Mouse (Mus musculus) heart, postnatal 0 days (tissue): Measurements from ENCODE around the gene Inpp5d. TPM values are rescaled to one million over a fixed set of nuclear protein-coding genes. Genes with fewer than 3 reads are reported as not detected.
A peak's percentile ranks its signal among the peaks of the same experiment; 100 is the strongest.

Experiments
- ATAC-seq: fragments of 200-750 bp; cut with Nextera tagmentation; 2 replicates; pipeline ENCODE4 v1.8.0; 2017; ENCODE audit warnings: low read depth, moderate number of reproducible peaks, moderate library complexity; ENCODE audit not compliant: insufficient read depth
- DNase-seq: peaks from one replicate; pipeline ENCODE4 v3.0.0-alpha.2; 2016; ENCODE audit warnings: low spot score
- H3K27ac ChIP-seq: fragments of 300-500 bp; sonication (generic); 2 replicates; pipeline ENCODE4 v1.5.1; 2014; ENCODE audit warnings: low read depth, mild to moderate bottlenecking
- H3K27me3 ChIP-seq: fragments of 300-500 bp; sonication (generic); 2 replicates; pipeline ENCODE4 v1.6.1; 2014; ENCODE audit warnings: low read length, mixed read lengths; ENCODE audit not compliant: control insufficient read depth, insufficient read depth
- H3K36me3 ChIP-seq: fragments of 300-500 bp; sonication (generic); replicated peaks from 2 replicates; pipeline ENCODE4 v1.6.1; 2014; ENCODE audit warnings: low read length, mixed read lengths; ENCODE audit not compliant: control insufficient read depth, insufficient read depth
- H3K4me1 ChIP-seq: fragments of 300-500 bp; sonication (generic); 2 replicates; pipeline ENCODE4 v1.6.1; 2014; ENCODE audit warnings: antibody characterized with exemption; ENCODE audit not compliant: control insufficient read depth, insufficient read depth
- H3K4me2 ChIP-seq: fragments of 300-500 bp; sonication (generic); 2 replicates; pipeline ENCODE4 v1.6.1; 2014; ENCODE audit warnings: low read depth, mild to moderate bottlenecking, low read length, moderate library complexity
- H3K4me3 ChIP-seq: fragments of 300-500 bp; sonication (generic); 2 replicates; pipeline ENCODE4 v1.5.1; 2014; ENCODE audit warnings: low read depth, low read length
- H3K9ac ChIP-seq: fragments of 300-500 bp; sonication (generic); replicated peaks from 2 replicates; pipeline ENCODE4 v1.6.1; 2014; ENCODE audit warnings: low read depth, low read length, mixed read lengths
- H3K9me3 ChIP-seq: fragments of 300-500 bp; sonication (generic); replicated peaks from 2 replicates; pipeline ENCODE4 v1.6.1; 2016; ENCODE audit warnings: low read length; ENCODE audit not compliant: control insufficient read depth
- CTCF ChIP-seq: IDR thresholded peaks from 2 replicates; pipeline ENCODE4 v1.5.1; 2016; ENCODE audit warnings: antibody characterized with exemption, control low read depth, low read depth
- EP300 ChIP-seq: IDR thresholded peaks from 2 replicates; pipeline ENCODE4 v1.6.1; 2016; ENCODE audit warnings: antibody characterized with exemption, low read depth
- WGBS: fragments of 180-500 bp; shearing (Covaris S2); extraction: QIAGEN DNeasy Blood & Tissue Kit; methylation state at CpG from one replicate; pipeline ENCODE4 v1.1.7; 2014; 5-methylcytosine and 5-hydroxymethylcytosine counted together
- polyA plus RNA-seq: library from polyadenylated mRNA; unstranded; fragments of >200 nt; fragmentation: Nextera tagmentation; extraction: Ambion mirVana; gene quantifications from 2 replicates; pipeline ENCODE4 v1.2.1, GENCODE M21; 2015
- total RNA-seq: library from RNA; depleted of rRNA; stranded (reverse); fragments of >200 nt; gene quantifications from 2 replicates; pipeline ENCODE4 v1.2.3, GENCODE M21; 2014; ENCODE audit warnings: low replicate concordance

Gene Inpp5d
- total and polyA plus RNA-seq, 2 experiments from 2014 or later: 5.0 to 66.4 TPM

DNA sequence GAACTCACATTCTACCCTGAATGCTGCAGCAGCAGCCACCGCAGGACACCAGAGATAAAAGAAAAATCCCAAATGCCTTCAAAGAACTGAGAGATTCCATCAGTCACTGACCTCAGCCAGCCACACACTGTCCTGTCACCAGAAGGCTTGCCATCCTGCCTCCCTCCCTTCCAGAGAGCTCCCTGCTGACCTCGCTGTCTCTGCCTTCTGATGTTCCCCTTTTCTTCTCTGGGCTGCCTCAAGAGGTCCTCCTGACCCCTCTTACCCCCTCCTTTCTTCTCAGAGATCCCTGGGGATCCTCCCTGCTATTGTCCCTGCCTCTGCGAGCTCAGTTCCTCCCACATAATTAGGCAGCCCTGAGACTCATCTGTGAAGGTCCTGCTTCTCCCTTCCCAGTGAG, 39.3 kb upstream of the Inpp5d start:
- no peak overlapping the region for H3K4me2 ChIP-seq
- WGBS: 34% methylated on average over 3 of the region's 3 CpGs
- TF ChIP-seq CTCF: no peak
- TF ChIP-seq EP300: no peak

GRCm38 (mm10) chr1:87589162-87589561, 30.9 kb upstream of the Inpp5d start:
- no peak overlapping the region for H3K4me3 ChIP-seq
- ATAC-seq (no peak), DNase-seq (no peak)
- no peaks in the 10 kb centered on the region for H3K4me1 ChIP-seq
- H3K4me2 ChIP-seq: no peak overlapping the region
- TF ChIP-seq EP300: no peak
- TF ChIP-seq CTCF: no peak
- H3K27ac ChIP-seq: no peak overlapping the region
- WGBS: 75% methylated on average over 7 of the region's 7 CpGs
- no peaks in the 10 kb centered on the region for H3K9me3 ChIP-seq
- no peaks in the 10 kb centered on the region for H3K27me3 ChIP-seq
- no peaks in the 10 kb centered on the region for H3K36me3 ChIP-seq
- H3K9ac ChIP-seq: no peak overlapping the region

More for the DNA sequence above, 39.3 kb upstream of the Inpp5d start:
- Histone ChIP-seq H3K9ac (no peak overlapping the region), H3K9me3 (no peaks in the 10 kb centered on the region), H3K4me3 (no peak overlapping the region), H3K27me3 (no peaks in the 10 kb centered on the region), H3K27ac (no peak overlapping the region), H3K4me1 (0 out of 2 replicates have a peak, but pooled peaks cover 5% of the 10 kb centered on the region), H3K36me3 (no peaks in the 10 kb centered on the region)
- ATAC-seq: no peak
- no peak for DNase-seq

DNA sequence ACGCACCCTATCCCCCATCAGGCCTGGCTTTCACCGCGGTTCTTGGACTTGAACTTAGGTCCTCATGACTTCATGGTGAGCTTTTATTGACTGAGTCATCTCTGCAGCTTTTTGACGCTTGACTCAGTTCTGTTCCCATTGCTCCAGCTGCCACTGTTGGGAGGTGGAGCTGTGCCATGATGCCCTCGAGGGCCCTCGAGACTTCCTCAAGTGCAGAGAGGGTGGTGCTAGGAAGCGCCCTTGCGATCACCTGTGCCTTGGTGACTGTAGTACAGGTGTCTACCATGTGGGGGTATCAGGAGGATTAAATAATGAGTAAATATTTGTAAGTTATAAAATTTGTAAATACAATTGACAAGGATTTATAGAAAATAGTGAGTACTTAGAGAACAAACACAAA, 30.1 kb upstream of the Inpp5d start:
- no peaks in the 10 kb centered on the region for H3K36me3 ChIP-seq
- no peak overlapping the region for H3K27ac ChIP-seq
- no peak overlapping the region for H3K4me2 ChIP-seq
- no peak for TF ChIP-seq EP300
- no peak for TF ChIP-seq CTCF
- H3K27me3 ChIP-seq: no peaks in the 10 kb centered on the region
- no peak for ATAC-seq
- H3K9me3 ChIP-seq: no peaks in the 10 kb centered on the region
- WGBS: 83% methylated on average over 8 of the region's 8 CpGs
- DNase-seq: no peak
- H3K4me1 ChIP-seq: no peaks in the 10 kb centered on the region
- H3K4me3 ChIP-seq: no peak overlapping the region
- H3K9ac ChIP-seq: no peak overlapping the region

DNA sequence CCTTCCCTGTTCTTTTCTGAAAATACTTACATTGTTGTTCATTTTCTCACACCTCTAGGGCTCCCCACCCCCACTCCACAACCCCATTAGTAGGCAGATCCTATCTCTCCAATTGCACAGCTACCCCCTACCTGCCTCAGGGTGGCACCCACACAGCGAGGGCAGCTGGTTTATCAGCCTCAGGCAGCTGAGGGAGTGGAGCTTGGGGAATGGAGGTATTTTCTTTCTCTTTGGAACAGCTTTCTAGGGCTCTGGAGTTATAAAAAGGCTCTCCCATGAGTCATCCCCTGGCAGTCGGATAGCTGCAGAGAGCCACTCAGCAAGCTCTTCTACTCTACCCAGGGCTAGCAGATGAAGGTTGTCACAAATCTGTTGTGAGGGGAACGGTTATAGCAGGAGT, 25.9 kb upstream of the Inpp5d start:
- peak; percentile 41 for DNase-seq
- no peak overlapping the region for H3K4me3 ChIP-seq
- ATAC-seq: peak; percentile 63
- H3K4me2 ChIP-seq: no peak overlapping the region
- no peak overlapping the region for H3K9ac ChIP-seq
- no peak overlapping the region for H3K27ac ChIP-seq
- WGBS: 19% methylated on average over 3 of the region's 3 CpGs
- no peaks in the 10 kb centered on the region for H3K9me3 ChIP-seq
- H3K27me3 ChIP-seq: no peaks in the 10 kb centered on the region
- no peaks in the 10 kb centered on the region for H3K4me1 ChIP-seq
- H3K36me3 ChIP-seq: no peaks in the 10 kb centered on the region
- no peak for TF ChIP-seq EP300
- TF ChIP-seq CTCF: no peak

GRCm38 (mm10) chr1:87594671-87595070, 25.4 kb upstream of the Inpp5d start:
- TF ChIP-seq EP300: no peak
- no peak for TF ChIP-seq CTCF
- H3K4me3 ChIP-seq: no peak overlapping the region
- H3K9ac ChIP-seq: no peak overlapping the region
- no peak overlapping the region for H3K4me2 ChIP-seq
- no peak for DNase-seq
- H3K9me3 ChIP-seq: no peaks in the 10 kb centered on the region
- H3K36me3 ChIP-seq: no peaks in the 10 kb centered on the region
- no peak for ATAC-seq
- 88% methylated on average over 10 of the region's 10 CpGs for WGBS
- no peaks in the 10 kb centered on the region for H3K27me3 ChIP-seq
- no peak overlapping the region; the same call in 1 of the 2 replicates for H3K27ac ChIP-seq
- no peaks in the 10 kb centered on the region for H3K4me1 ChIP-seq

GRCm38 (mm10) chr1:87600533-87600932, 19.6 kb upstream of the Inpp5d start:
- no peaks in the 10 kb centered on the region for H3K9me3 ChIP-seq
- no peak for TF ChIP-seq CTCF
- no peak for TF ChIP-seq EP300
- DNase-seq (no peak), ATAC-seq (no peak)
- H3K36me3 ChIP-seq: no peaks in the 10 kb centered on the region
- no peaks in the 10 kb centered on the region for H3K4me1 ChIP-seq
- H3K4me2 ChIP-seq: no peak overlapping the region
- H3K27me3 ChIP-seq: no peaks in the 10 kb centered on the region
- no peak overlapping the region for H3K4me3 ChIP-seq
- no peak overlapping the region for H3K9ac ChIP-seq
- WGBS: 61% methylated on average over 7 of the region's 7 CpGs
- no peak overlapping the region for H3K27ac ChIP-seq
